Mouse (Mus musculus) limb, embryonic 14.5 days (tissue): Measurements from ENCODE around the gene Gm37240. TPM values are rescaled to one million over a fixed set of nuclear protein-coding genes. Genes with fewer than 3 reads are reported as not detected.

ENCODE experiments used
- ATAC-seq: fragments of 200-750 bp; cut with Nextera tagmentation; 2 replicates; pipeline ENCODE4 v1.8.0; 2017; ENCODE audit warnings: low read depth, moderate number of reproducible peaks, moderate TSS enrichment; ENCODE audit not compliant: low FRiP score
- DNase-seq: peaks from one replicate; pipeline ENCODE4 v3.0.0-alpha.2; 2015; ENCODE audit warnings: low spot score
- H3K27ac ChIP-seq: fragments of 300-500 bp; sonication (generic); replicated peaks from 2 replicates; pipeline ENCODE4 v1.5.1; 2014; ENCODE audit warnings: low read depth, mild to moderate bottlenecking, low read length, moderate library complexity, mixed read lengths
- H3K27me3 ChIP-seq: fragments of 300-500 bp; sonication (generic); 2 replicates; pipeline ENCODE4 v1.6.1; 2014; ENCODE audit warnings: low read length, mixed read lengths; ENCODE audit not compliant: control insufficient read depth, insufficient read depth
- H3K36me3 ChIP-seq: fragments of 300-500 bp; sonication (generic); 2 replicates; pipeline ENCODE4 v1.6.1; 2014; ENCODE audit warnings: mild to moderate bottlenecking, low read length, moderate library complexity, mixed read lengths; ENCODE audit not compliant: control insufficient read depth, insufficient read depth
- H3K4me1 ChIP-seq: fragments of 300-500 bp; sonication (generic); 2 replicates; pipeline ENCODE4 v1.6.1; 2014; ENCODE audit warnings: antibody characterized with exemption, low read length, mixed read lengths; ENCODE audit not compliant: control insufficient read depth, insufficient read depth
- H3K4me2 ChIP-seq: fragments of 300-500 bp; sonication (generic); replicated peaks from 2 replicates; pipeline ENCODE4 v1.6.1; 2014; ENCODE audit warnings: low read depth, mild to moderate bottlenecking, low read length, moderate library complexity; ENCODE audit not compliant: severe bottlenecking
- H3K4me3 ChIP-seq: fragments of 300-500 bp; sonication (generic); replicated peaks from 2 replicates; pipeline ENCODE4 v1.5.1; 2014; ENCODE audit warnings: low read length
- H3K9ac ChIP-seq: fragments of 300-500 bp; sonication (generic); 2 replicates; pipeline ENCODE4 v1.6.1; 2014; ENCODE audit warnings: mild to moderate bottlenecking, low read depth, low read length, moderate library complexity; ENCODE audit not compliant: severe bottlenecking
- H3K9me3 ChIP-seq: fragments of 300-500 bp; sonication (generic); 2 replicates; pipeline ENCODE4 v1.6.1; 2016; ENCODE audit warnings: low read length; ENCODE audit not compliant: control insufficient read depth
- POLR2A ChIP-seq: fragments of 200-500 bp; IDR thresholded peaks from 2 replicates; pipeline ENCODE4 v1.8.0; 2012; ENCODE audit warnings: inconsistent platforms, mild to moderate bottlenecking, moderate library complexity, borderline replicate concordance; ENCODE audit not compliant: insufficient read depth, insufficient read length; ENCODE audit errors: extremely low read depth
- WGBS: fragments of 180-500 bp; shearing (Covaris S2); extraction: QIAGEN DNeasy Blood & Tissue Kit; methylation state at CpG from one replicate; pipeline ENCODE4 v1.1.7; 2014; 5-methylcytosine and 5-hydroxymethylcytosine counted together
- polyA plus RNA-seq, 2 experiments: library from polyadenylated mRNA; depleted of rRNA in 1 of 2; stranded (reverse) in 1 of 2; unstranded in 1 of 2; fragments of >200 nt; fragmentation: Nextera tagmentation in 1 of 2; extraction: Ambion mirVana in 1 of 2; gene quantifications; 2 replicates each; pipeline versions ENCODE4 v1.2.1 to v1.2.3; 2012 to 2014

Gene Gm37240
- polyA plus RNA-seq, 2 experiments = 2.0 to 13.4 TPM

DNA sequence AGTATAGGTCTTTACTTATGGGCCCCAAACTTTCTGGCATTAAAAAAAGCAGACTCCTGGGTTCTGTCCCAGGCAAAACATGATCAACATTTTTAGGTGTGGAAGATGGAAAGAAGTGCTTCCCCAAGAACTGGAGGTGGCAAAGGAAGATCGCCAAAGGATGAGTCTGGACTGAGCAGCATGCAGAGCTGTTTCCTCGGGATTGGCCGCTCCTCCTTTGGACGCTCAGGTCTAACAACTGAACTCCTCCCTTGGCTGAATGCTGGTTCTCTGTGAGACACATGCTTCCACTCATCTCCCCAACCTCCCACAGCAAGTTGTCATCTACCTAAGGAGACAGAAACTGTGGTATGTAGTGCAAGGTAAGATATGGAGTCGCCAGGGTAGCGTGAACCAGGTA is 865.5 kb downstream of the Gm37240 start:
- H3K4me2 ChIP-seq = no peak overlapping the region
- ATAC-seq (no peak), DNase-seq (no peak)
- H3K27me3 ChIP-seq = no peaks in the 10 kb centered on the region
- no peak overlapping the region for H3K9ac ChIP-seq
- H3K4me1 ChIP-seq = no peaks in the 10 kb centered on the region
- H3K4me3 ChIP-seq = no peak overlapping the region
- H3K9me3 ChIP-seq = no peaks in the 10 kb centered on the region
- TF ChIP-seq POLR2A = no peak
- WGBS = 94% methylated on average over 6 of the region's 6 CpGs
- H3K27ac ChIP-seq = no peak overlapping the region
- H3K36me3 ChIP-seq = no peaks in the 10 kb centered on the region

DNA sequence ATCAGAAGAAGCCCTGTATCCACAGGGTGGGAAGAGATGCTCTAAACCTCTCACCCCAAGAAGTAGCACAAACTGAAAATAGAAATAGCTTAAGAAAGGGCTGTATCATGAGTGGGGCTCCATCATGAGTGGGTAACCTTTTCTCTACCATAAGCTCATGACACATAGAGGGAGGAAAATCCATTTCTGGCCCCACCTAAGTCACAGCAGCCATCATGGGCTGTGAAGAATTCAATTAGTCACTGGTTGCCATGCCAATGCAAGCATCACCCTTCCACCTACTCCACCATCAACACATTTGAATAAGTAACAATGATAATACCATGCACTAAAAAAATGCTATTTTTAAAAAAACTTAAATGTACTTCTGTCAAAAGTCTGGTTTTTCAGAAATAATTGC is 867.2 kb downstream of the Gm37240 start:
- H3K9me3 ChIP-seq = no peaks in the 10 kb centered on the region
- H3K4me2 ChIP-seq = no peak overlapping the region
- no peaks in the 10 kb centered on the region for H3K27me3 ChIP-seq
- no peak for TF ChIP-seq POLR2A
- H3K4me1 ChIP-seq = no peaks in the 10 kb centered on the region
- H3K36me3 ChIP-seq = no peaks in the 10 kb centered on the region
- no peak for ATAC-seq
- DNase-seq = no peak
- H3K27ac ChIP-seq = no peak overlapping the region
- no peak overlapping the region for H3K9ac ChIP-seq
- H3K4me3 ChIP-seq = no peak overlapping the region

DNA sequence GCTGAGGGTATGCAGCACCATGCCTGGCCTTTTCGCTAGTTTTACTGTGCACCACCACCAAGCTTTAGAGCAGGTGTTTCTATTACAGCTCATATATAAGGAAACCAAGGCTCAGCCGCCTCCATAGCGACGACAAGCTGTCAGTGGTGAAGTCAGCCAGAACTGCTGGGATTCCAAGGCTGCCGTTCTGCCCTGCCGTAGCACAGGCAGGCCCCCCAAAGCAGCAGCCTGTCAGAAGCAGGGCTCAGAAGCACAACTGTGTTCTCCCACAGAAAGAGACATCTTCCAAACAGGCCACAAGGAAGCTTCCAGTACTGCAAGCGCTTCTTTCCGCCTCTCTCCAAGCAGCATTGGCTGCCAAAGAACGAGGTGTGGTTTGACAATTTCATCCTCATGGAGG is 871.7 kb downstream of the Gm37240 start:
- no peak overlapping the region for H3K4me2 ChIP-seq
- H3K4me3 ChIP-seq = no peak overlapping the region
- H3K4me1 ChIP-seq = no peaks in the 10 kb centered on the region
- H3K9ac ChIP-seq = no peak overlapping the region
- DNase-seq (no peak), ATAC-seq (no peak)
- no peaks in the 10 kb centered on the region for H3K9me3 ChIP-seq
- H3K27me3 ChIP-seq = no peaks in the 10 kb centered on the region
- H3K36me3 ChIP-seq = no peaks in the 10 kb centered on the region
- no peak overlapping the region for H3K27ac ChIP-seq
- WGBS = 55% methylated on average over 9 of the region's 9 CpGs
- TF ChIP-seq POLR2A = no peak

DNA sequence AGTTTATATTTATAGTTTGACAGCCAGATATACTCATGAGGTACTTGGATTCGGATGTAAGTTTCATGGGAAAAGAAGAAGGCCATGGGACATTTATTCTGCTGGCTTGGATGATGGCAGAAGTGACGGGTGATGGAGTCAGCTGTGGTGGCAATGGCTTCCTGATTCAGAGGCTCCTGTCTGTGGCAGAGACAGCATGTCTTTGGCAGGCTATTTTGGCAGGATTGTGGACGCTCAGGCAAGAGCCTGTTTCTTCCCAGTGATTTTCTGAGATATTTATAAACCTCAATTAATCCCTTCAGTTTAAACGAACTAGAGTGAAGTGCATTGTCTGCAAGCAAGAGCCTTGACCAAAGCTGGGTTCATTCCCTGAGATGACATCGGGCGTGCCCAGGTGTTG is 874.4 kb downstream of the Gm37240 start:
- H3K36me3 ChIP-seq = no peaks in the 10 kb centered on the region
- TF ChIP-seq POLR2A = no peak
- no peak overlapping the region for H3K9ac ChIP-seq
- no peak overlapping the region for H3K4me3 ChIP-seq
- no peaks in the 10 kb centered on the region for H3K4me1 ChIP-seq
- DNase-seq (no peak), ATAC-seq (no peak)
- H3K9me3 ChIP-seq = no peaks in the 10 kb centered on the region
- H3K27me3 ChIP-seq = no peaks in the 10 kb centered on the region
- WGBS = 86% methylated on average over 6 of the region's 6 CpGs
- no peak overlapping the region for H3K27ac ChIP-seq
- H3K4me2 ChIP-seq = no peak overlapping the region

DNA sequence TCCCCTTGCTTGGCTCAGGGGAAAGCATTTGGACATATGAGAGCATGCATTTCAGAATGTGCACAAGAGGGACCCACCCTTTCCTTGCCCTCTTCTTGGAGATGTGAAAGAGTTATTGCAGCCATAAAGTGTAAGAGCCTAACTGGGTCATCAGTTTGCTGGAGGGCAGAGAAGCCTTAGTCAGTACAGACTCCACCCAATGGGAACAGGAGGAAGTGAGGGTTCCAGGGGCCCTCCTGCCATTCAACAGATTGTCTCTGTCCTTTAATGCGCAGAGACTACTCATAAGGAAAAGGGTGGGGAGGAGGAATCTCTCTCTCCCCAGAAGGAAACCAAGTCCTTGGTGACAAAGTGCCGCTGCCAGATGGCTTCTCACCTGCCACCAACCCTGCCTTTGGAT is 882.1 kb downstream of the Gm37240 start:
- Histone ChIP-seq H3K27ac (no peak overlapping the region), H3K9me3 (no peaks in the 10 kb centered on the region), H3K9ac (no peak overlapping the region), H3K4me3 (no peak overlapping the region), H3K36me3 (no peaks in the 10 kb centered on the region), H3K4me2 (no peak overlapping the region), H3K27me3 (no peaks in the 10 kb centered on the region), H3K4me1 (no peaks in the 10 kb centered on the region)
- TF ChIP-seq POLR2A = no peak
- 71% methylated on average over 2 of the region's 2 CpGs for WGBS
- ATAC-seq = no peak
- DNase-seq = no peak

DNA sequence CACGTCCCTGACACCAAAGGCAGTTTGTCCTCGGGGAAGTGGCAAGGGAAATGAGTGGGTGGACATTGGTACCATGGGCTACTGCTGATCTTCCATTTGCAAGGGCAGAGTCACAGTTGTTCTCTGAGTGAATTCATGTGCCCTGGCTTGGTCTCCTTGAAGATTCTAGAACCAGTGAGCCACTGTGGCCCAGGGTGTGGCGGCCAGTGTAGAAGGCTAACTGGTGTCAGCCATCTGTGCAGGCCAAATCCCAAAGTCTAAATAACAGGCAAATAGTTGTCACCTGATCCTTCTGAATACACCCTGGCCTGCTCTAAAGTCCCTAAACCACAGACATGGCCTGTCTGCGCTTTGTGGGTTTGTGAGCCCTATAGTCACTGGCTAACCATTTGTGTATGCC is 898.4 kb downstream of the Gm37240 start:
- 81% methylated on average over 4 of the region's 4 CpGs for WGBS
- H3K9ac ChIP-seq = no peak overlapping the region
- H3K4me1 ChIP-seq = no peaks in the 10 kb centered on the region
- no peaks in the 10 kb centered on the region for H3K27me3 ChIP-seq
- DNase-seq (no peak), ATAC-seq (no peak)
- TF ChIP-seq POLR2A = no peak
- no peak overlapping the region for H3K27ac ChIP-seq
- no peak overlapping the region for H3K4me2 ChIP-seq
- no peaks in the 10 kb centered on the region for H3K36me3 ChIP-seq
- H3K9me3 ChIP-seq = no peaks in the 10 kb centered on the region
- no peak overlapping the region for H3K4me3 ChIP-seq
